Mouse (Mus musculus) cortical plate, adult 2 months (tissue): ENCODE measurements at regions not wholly inside any gene's neighbourhood (a gene's known extent, or its start where the extent isn't known, plus 50 kb on each side); places are given as distances from the start of the nearest gene placed in this dataset.

Source experiments
- CTCF ChIP-seq: fragments of 200-500 bp; IDR thresholded peaks from 2 replicates; pipeline ENCODE4 v1.5.1; 2011; ENCODE audit warnings: mild to moderate bottlenecking, control low read depth, low read length; ENCODE audit not compliant: insufficient read depth; ENCODE audit errors: extremely low read depth
- POLR2A ChIP-seq: fragments of 200-500 bp; IDR thresholded peaks from 2 replicates; pipeline ENCODE4 v1.6.1; 2011; ENCODE audit warnings: mild to moderate bottlenecking, low read length, control low read depth; ENCODE audit not compliant: insufficient read depth; ENCODE audit errors: extremely low read depth

GRCm38 (mm10) chr11:20985069-20985759 is 105.9 kb upstream of the Peli1 start:
- TF ChIP-seq CTCF = no peak
- TF ChIP-seq POLR2A = no peak
